Comparison of ENCODE assay signal across 9 mouse cellular contexts in genomic region chr2:121412843-121413386, GRCm38 (mm10). TPM values are rescaled to one million over a fixed set of nuclear protein-coding genes. Genes with fewer than 3 reads are reported as not detected.
DNase-seq lines count a peak whose midpoint lies in the region; ATAC-seq and TF ChIP-seq lines count a peak whose summit lies in the region.
"Had no signal": no experiment of that assay in that cellular context is flagged by ENCODE, and none has a peak within 500 bp of the region (broad histone marks: within the 10 kb centered on the region; RNA-seq: fewer than 3 reads in every experiment).

No protein-coding gene starts in this region.

- peak overlapping the region; percentile 74 for H3K4me2 ChIP-seq in heart, embryonic 14.5 days (ENCODE audit: low read length)
- peak overlapping the region; percentile 74 for H3K4me2 ChIP-seq in hindbrain, embryonic 16.5 days (ENCODE audit: low read length)
- peak overlapping the region; percentile 69 for H3K4me2 ChIP-seq in midbrain, embryonic 13.5 days (replicated peaks)

- H3K27me3 ChIP-seq in heart, embryonic 14.5 days (ENCODE audit: control insufficient read depth, insufficient read depth, low read length): no peaks in the 10 kb centered on the region
- no peaks in the 10 kb centered on the region for H3K27me3 ChIP-seq in hindbrain, embryonic 16.5 days (replicated peaks; ENCODE audit: control insufficient read depth, insufficient read depth, low read length)
- no peaks in the 10 kb centered on the region for H3K27me3 ChIP-seq in midbrain, embryonic 13.5 days

- H3K27ac ChIP-seq in heart, embryonic 14.5 days (replicated peaks in 1 of 2; ENCODE audit: control insufficient read depth in 1 of 2, insufficient read depth in 1 of 2, low read depth in 2 of 2, low read length in 2 of 2): peak overlapping the region; percentile 92 to 99
- H3K27ac ChIP-seq in ES-E14 (ENCODE audit: insufficient read depth, low read depth, low read length, poor library complexity, severe bottlenecking): peak overlapping the region; percentile 69
- peak overlapping the region; percentile 93 for H3K27ac ChIP-seq in cortical plate, adult 2 months (ENCODE audit: insufficient read depth, low read length)
- H3K27ac ChIP-seq in hindbrain, embryonic 16.5 days (ENCODE audit: low read depth, low read length): peak overlapping the region; percentile 96
- peak overlapping the region; percentile 95 for H3K27ac ChIP-seq in midbrain, embryonic 13.5 days

- DNase-seq in heart, postnatal 10 days: no peak
- no peak for DNase-seq in ES-E14 (ENCODE audit: low read depth, low spot score)
- no peak for DNase-seq in thymus, postnatal 36 days
- no peak for DNase-seq in layer of hippocampus, postnatal 14 days (ENCODE audit: low spot score in 2 of 2)

- peaks cover 4 to 23% of the 10 kb centered on the region in 2 experiments for H3K4me1 ChIP-seq in heart, embryonic 14.5 days (ENCODE audit: control insufficient read depth in 2 of 2, insufficient read depth in 2 of 2, low read length in 2 of 2)
- H3K4me1 ChIP-seq in ES-E14 (ENCODE audit: control insufficient read depth in 2 of 2, insufficient read depth in 2 of 2, low read length in 2 of 2, poor library complexity in 1 of 2): peaks cover 3 to 6% of the 10 kb centered on the region in 2 experiments; a peak in 3 of 4 replicates
- peaks cover 3% of the 10 kb centered on the region; the same call in 1 of the 2 replicates for H3K4me1 ChIP-seq in cortical plate, adult 2 months (ENCODE audit: control insufficient read depth, insufficient read depth, low read length)
- H3K4me1 ChIP-seq in hindbrain, embryonic 16.5 days (ENCODE audit: control insufficient read depth, insufficient read depth, low read depth, low read length): peaks cover 21% of the 10 kb centered on the region
- H3K4me1 ChIP-seq in midbrain, embryonic 13.5 days (replicated peaks): peaks cover 42% of the 10 kb centered on the region

- H3K36me3 ChIP-seq in heart, embryonic 14.5 days (ENCODE audit: control insufficient read depth, insufficient read depth, low read length): peaks cover 25% of the 10 kb centered on the region
- H3K36me3 ChIP-seq in ES-E14 (ENCODE audit: control insufficient read depth, insufficient read depth, low read length, poor library complexity, severe bottlenecking): peaks cover 5% of the 10 kb centered on the region
- H3K36me3 ChIP-seq in hindbrain, embryonic 16.5 days (ENCODE audit: control insufficient read depth, insufficient read depth, low read length): no peaks in the 10 kb centered on the region
- H3K36me3 ChIP-seq in midbrain, embryonic 13.5 days: peaks cover 14% of the 10 kb centered on the region; the same call in 1 of the 2 replicates

- peak overlapping the region; percentile 53 to 100 for H3K4me3 ChIP-seq in heart, embryonic 14.5 days (ENCODE audit: control insufficient read depth in 1 of 2, insufficient read depth in 1 of 2, low read depth in 1 of 2, low read length in 2 of 2)
- peak overlapping the region; percentile 90 to 99 for H3K4me3 ChIP-seq in ES-E14 (ENCODE audit: insufficient read depth in 1 of 2, low read depth in 1 of 2, low read length in 2 of 2, poor library complexity in 1 of 2, severe bottlenecking in 1 of 2)
- H3K4me3 ChIP-seq in cortical plate, adult 2 months (ENCODE audit: insufficient read depth, low read length): peak overlapping the region; percentile 93
- peak overlapping the region; percentile 99 for H3K4me3 ChIP-seq in hindbrain, embryonic 16.5 days (ENCODE audit: low read length)
- peak overlapping the region; percentile 99 for H3K4me3 ChIP-seq in midbrain, embryonic 13.5 days (replicated peaks)

- H3K9ac ChIP-seq in heart, embryonic 14.5 days (ENCODE audit: low read length): peak overlapping the region; percentile 100
- peak overlapping the region; percentile 84 for H3K9ac ChIP-seq in ES-E14 (ENCODE audit: insufficient read depth, low read depth, low read length, poor library complexity, severe bottlenecking)
- peak overlapping the region; percentile 98 for H3K9ac ChIP-seq in hindbrain, embryonic 16.5 days (ENCODE audit: low read depth, low read length)
- peak overlapping the region; percentile 76 for H3K9ac ChIP-seq in midbrain, embryonic 13.5 days (replicated peaks)

- no peak for TF ChIP-seq CTCF in cortical plate, adult 2 months (IDR thresholded peaks at IDR 0.05; ENCODE audit: extremely low read depth, insufficient read depth, low read length)

- ATAC-seq in heart, embryonic 14.5 days (ENCODE audit: insufficient number of reproducible peaks, insufficient read depth, low FRiP score, low read depth): no peak
- ATAC-seq in hindbrain, embryonic 16.5 days: no peak
- ATAC-seq in midbrain, embryonic 13.5 days: no peak; the same call in 1 of the 2 replicates

- WGBS in heart, embryonic 14.5 days: 5% methylated on average over 4 of the region's 4 CpGs
- 11% methylated on average over 4 of the region's 4 CpGs for WGBS in hindbrain, embryonic 16.5 days
- 6% methylated on average over 4 of the region's 4 CpGs for WGBS in midbrain, embryonic 13.5 days

- 0 out of 2 replicates have a peak, but pooled peaks cover 3% of the 10 kb centered on the region for H3K9me3 ChIP-seq in heart, embryonic 14.5 days (ENCODE audit: control insufficient read depth, low read length)
- H3K9me3 ChIP-seq in ES-E14 (ENCODE audit: control insufficient read depth, insufficient read depth, low read depth, low read length): no peaks in the 10 kb centered on the region
- H3K9me3 ChIP-seq in hindbrain, embryonic 16.5 days (ENCODE audit: control insufficient read depth, low read length): no peaks in the 10 kb centered on the region
- no peaks in the 10 kb centered on the region for H3K9me3 ChIP-seq in midbrain, embryonic 13.5 days

- in situ Hi-C loops in ES-E14 (cut with MboI; ENCODE audit: low sequenced_read_pairs in 2 of 2, unreplicated experiment in 2 of 2): no loop called here

- intact Hi-C loops in heart, postnatal 10 days (cut with DNase I): no loop called here

- TF ChIP-seq POLR2A in cortical plate, adult 2 months (IDR thresholded peaks at IDR 0.05; ENCODE audit: extremely low read depth, insufficient read depth, low read length): no peak

TF ChIP-seq in ES-E14, 5 proteins besides CTCF, POLR2A, EP300 and RAD21:
- no peak for TF ChIP-seq HCFC1 (IDR thresholded peaks at IDR 0.05; ENCODE audit: borderline replicate concordance, insufficient read depth, low read length)
- TF ChIP-seq MAFK (IDR thresholded peaks at IDR 0.05; ENCODE audit: insufficient read depth, low read depth, low read length): no peak
- TF ChIP-seq ZC3H11A (IDR thresholded peaks at IDR 0.05; ENCODE audit: borderline replicate concordance, low read depth, low read length): no peak
- TF ChIP-seq ZNF384 (IDR thresholded peaks at IDR 0.05; ENCODE audit: low read depth, low read length): peak; percentile 68; the same call in 1 of the 2 replicates
TF ChIP-seq in ES-E14: peak in this region for 1.

RNA-seq across cellular contexts. Expression of gene Pdia3, which starts 0.7 kb away (rescaled TPM):
- polyA plus RNA-seq in heart, embryonic 14.5 days (2014; fragmentation: Nextera tagmentation; extraction: Ambion mirVana): 339 and 411 TPM in 2 replicates
- total RNA-seq in heart, postnatal 10 days (2021): 100 to 1,000 TPM; 141 to 172 TPM
- total RNA-seq in ES-E14 (2012; rRNA removed): 209 and 251 TPM in 2 replicates
- polyA plus RNA-seq in cortical plate, adult 2 months (2012; rRNA removed): 99.2 and 106 TPM in 2 replicates
- polyA plus RNA-seq in hindbrain, embryonic 16.5 days (2015; fragmentation: Nextera tagmentation; extraction: Ambion mirVana): 379 and 403 TPM in 2 replicates
- 373 and 395 TPM in 2 replicates for polyA plus RNA-seq in midbrain, embryonic 13.5 days (2015; fragmentation: Nextera tagmentation; extraction: Ambion mirVana)
- total RNA-seq in layer of hippocampus, postnatal 14 days (2021): 100 to 1,000 TPM; 194 to 224 TPM

RNA-seq across cellular contexts. Expression of gene Catsper2, which starts 0.7 kb away (rescaled TPM):
- polyA plus RNA-seq in heart, embryonic 14.5 days (2014; fragmentation: Nextera tagmentation; extraction: Ambion mirVana): 3.1 and 3.4 TPM in 2 replicates
- total RNA-seq in heart, postnatal 10 days (2021): 1 to 10 TPM; 2.2 to 3.2 TPM
- total RNA-seq in ES-E14 (2012; rRNA removed): 3.3 and 3.7 TPM in 2 replicates
- polyA plus RNA-seq in cortical plate, adult 2 months (2012; rRNA removed): 7.0 and 7.4 TPM in 2 replicates
- polyA plus RNA-seq in hindbrain, embryonic 16.5 days (2015; fragmentation: Nextera tagmentation; extraction: Ambion mirVana): 3.5 and 3.6 TPM in 2 replicates
- 5.0 and 5.3 TPM in 2 replicates for polyA plus RNA-seq in midbrain, embryonic 13.5 days (2015; fragmentation: Nextera tagmentation; extraction: Ambion mirVana)
- total RNA-seq in layer of hippocampus, postnatal 14 days (2021): 1 to 10 TPM; 4.1 to 4.6 TPM

RNA-seq across cellular contexts. Expression of gene Strc, which starts 25.9 kb away (rescaled TPM):
- polyA plus RNA-seq in heart, embryonic 14.5 days (2014; fragmentation: Nextera tagmentation; extraction: Ambion mirVana): not detected in 2 replicates
- not detected for total RNA-seq in heart, postnatal 10 days (2021)
- total RNA-seq in ES-E14 (2012; rRNA removed): 0.09 TPM in 1 of 2 replicates, not detected in the other
- 0.17 and 0.30 TPM in 2 replicates for polyA plus RNA-seq in cortical plate, adult 2 months (2012; rRNA removed)
- 0.03 and 0.04 TPM in 2 replicates for polyA plus RNA-seq in hindbrain, embryonic 16.5 days (2015; fragmentation: Nextera tagmentation; extraction: Ambion mirVana)
- polyA plus RNA-seq in midbrain, embryonic 13.5 days (2015; fragmentation: Nextera tagmentation; extraction: Ambion mirVana): 0.04 TPM in 1 of 2 replicates, not detected in the other
- under 1 TPM; 0.09 to 0.31 TPM for total RNA-seq in layer of hippocampus, postnatal 14 days (2021)

RNA-seq across cellular contexts. Expression of gene Ell3, which starts 31.2 kb away (rescaled TPM):
- 0.77 and 1.3 TPM in 2 replicates for polyA plus RNA-seq in heart, embryonic 14.5 days (2014; fragmentation: Nextera tagmentation; extraction: Ambion mirVana)
- under 1 TPM; 0.14 to 0.25 TPM for total RNA-seq in heart, postnatal 10 days (2021)
- 7.5 and 16.5 TPM in 2 replicates for total RNA-seq in ES-E14 (2012; rRNA removed)
- polyA plus RNA-seq in cortical plate, adult 2 months (2012; rRNA removed): 0.06 and 0.08 TPM in 2 replicates
- 2.4 and 3.0 TPM in 2 replicates for polyA plus RNA-seq in hindbrain, embryonic 16.5 days (2015; fragmentation: Nextera tagmentation; extraction: Ambion mirVana)
- polyA plus RNA-seq in midbrain, embryonic 13.5 days (2015; fragmentation: Nextera tagmentation; extraction: Ambion mirVana): 2.2 and 2.4 TPM in 2 replicates
- total RNA-seq in layer of hippocampus, postnatal 14 days (2021): not detected
- total RNA-seq: layer of hippocampus, postnatal 36 days had no signal

RNA-seq across cellular contexts. Expression of gene Serf2, which starts 36.1 kb away (rescaled TPM):
- 675 and 694 TPM in 2 replicates for polyA plus RNA-seq in heart, embryonic 14.5 days (2014; fragmentation: Nextera tagmentation; extraction: Ambion mirVana)
- total RNA-seq in heart, postnatal 10 days (2021): 100 to 1,000 TPM; 407 to 422 TPM
- total RNA-seq in ES-E14 (2012; rRNA removed): 428 and 459 TPM in 2 replicates
- polyA plus RNA-seq in cortical plate, adult 2 months (2012; rRNA removed): 313 and 355 TPM in 2 replicates
- 254 and 262 TPM in 2 replicates for polyA plus RNA-seq in hindbrain, embryonic 16.5 days (2015; fragmentation: Nextera tagmentation; extraction: Ambion mirVana)
- 388 and 391 TPM in 2 replicates for polyA plus RNA-seq in midbrain, embryonic 13.5 days (2015; fragmentation: Nextera tagmentation; extraction: Ambion mirVana)
- 100 to 1,000 TPM; 157 to 166 TPM for total RNA-seq in layer of hippocampus, postnatal 14 days (2021)
